Mouse (Mus musculus) liver, postnatal 0 days (tissue): Measurements from ENCODE around the gene Ptpn14. TPM values are rescaled to one million over a fixed set of nuclear protein-coding genes. Genes with fewer than 3 reads are reported as not detected.
"Not testable (repeated sequence)": the region's sequence is repeated elsewhere in the genome, so short reads cannot be mapped to it uniquely, and the experiment has no call there.

Experiments
- ATAC-seq: fragments of 200-750 bp; cut with Nextera tagmentation; 2 replicates; pipeline ENCODE4 v1.8.0; 2017; ENCODE audit warnings: mild to moderate bottlenecking, moderate library complexity
- DNase-seq: peaks from one replicate; pipeline ENCODE4 v3.0.0-alpha.2; 2016
- H3K27ac ChIP-seq: fragments of 300-500 bp; sonication (generic); 2 replicates; pipeline ENCODE4 v1.5.1; 2014; ENCODE audit warnings: antibody characterized with exemption, moderate library complexity, mild to moderate bottlenecking, low read depth
- H3K27me3 ChIP-seq: fragments of 300-500 bp; sonication (generic); 2 replicates; pipeline ENCODE4 v1.6.1; 2014; ENCODE audit warnings: low read length, control low read depth, mixed read lengths; ENCODE audit not compliant: insufficient read depth
- H3K36me3 ChIP-seq: fragments of 300-500 bp; sonication (generic); replicated peaks from 2 replicates; pipeline ENCODE4 v1.6.1; 2014; ENCODE audit warnings: mild to moderate bottlenecking, control low read depth, low read length, moderate library complexity, mixed read lengths; ENCODE audit not compliant: insufficient read depth
- H3K4me1 ChIP-seq: fragments of 300-500 bp; sonication (generic); 2 replicates; pipeline ENCODE4 v1.6.1; 2014; ENCODE audit warnings: antibody characterized with exemption, mild to moderate bottlenecking, control low read depth; ENCODE audit not compliant: insufficient read depth
- H3K4me2 ChIP-seq: fragments of 300-500 bp; sonication (generic); 2 replicates; pipeline ENCODE4 v1.6.1; 2014; ENCODE audit warnings: low read depth, mild to moderate bottlenecking, low read length, moderate library complexity, mixed read lengths
- H3K4me3 ChIP-seq: fragments of 300-500 bp; sonication (generic); 2 replicates; pipeline ENCODE4 v1.5.1; 2014; ENCODE audit warnings: low read depth, low read length
- H3K9ac ChIP-seq: fragments of 300-500 bp; sonication (generic); replicated peaks from 2 replicates; pipeline ENCODE4 v1.6.1; 2014; ENCODE audit warnings: mild to moderate bottlenecking, moderate library complexity
- H3K9me3 ChIP-seq: fragments of 300-500 bp; sonication (generic); 2 replicates; pipeline ENCODE4 v1.6.1; 2016; ENCODE audit warnings: mild to moderate bottlenecking, control low read depth, low read length, mixed read lengths
- CTCF ChIP-seq: sonication (generic); IDR thresholded peaks from 2 replicates; pipeline ENCODE4 v1.5.1; 2016; ENCODE audit warnings: antibody characterized with exemption, low read depth
- EP300 ChIP-seq: IDR thresholded peaks from 2 replicates; pipeline ENCODE4 v1.6.1; 2016; ENCODE audit warnings: antibody characterized with exemption, low read depth, mild to moderate bottlenecking
- WGBS: fragments of 180-500 bp; shearing (Covaris S2); extraction: QIAGEN DNeasy Blood & Tissue Kit; methylation state at CpG from one replicate; pipeline ENCODE4 v1.1.7; 2014; ENCODE audit not compliant: insufficient replicate concordance; 5-methylcytosine and 5-hydroxymethylcytosine counted together
- polyA plus RNA-seq: library from polyadenylated mRNA; unstranded; fragments of >200 nt; fragmentation: Nextera tagmentation; extraction: Ambion mirVana; gene quantifications from 2 replicates; pipeline ENCODE4 v1.2.1, GENCODE M21; 2015

The Ptpn14 gene
- polyA plus RNA-seq, 1 experiment from 2014 or later = 0.33 TPM

DNA sequence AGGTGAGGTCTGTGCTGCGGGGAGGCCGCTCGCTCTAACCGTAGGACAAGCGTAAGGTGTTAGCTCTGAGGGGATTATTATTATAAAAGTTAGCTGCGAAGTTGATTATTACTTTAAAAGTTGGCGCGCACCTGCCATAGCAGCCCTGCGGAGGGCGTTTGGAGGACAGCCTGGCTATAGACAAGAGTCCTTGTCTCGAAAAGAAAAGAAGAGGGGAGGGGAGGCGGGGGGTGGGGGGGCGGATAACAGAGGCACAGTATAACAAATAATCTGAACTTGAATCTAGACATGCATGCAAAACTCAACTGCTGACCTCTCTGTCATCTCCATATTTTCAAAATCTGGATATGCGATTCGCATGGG, 39.7 kb upstream of the Ptpn14 start:
- H3K27me3 ChIP-seq = no peaks in the 10 kb centered on the region
- peaks cover 24% of the 10 kb centered on the region for H3K36me3 ChIP-seq
- peak overlapping the region; percentile 84 for H3K4me3 ChIP-seq
- TF ChIP-seq CTCF = no peak
- no peak for TF ChIP-seq EP300
- peak overlapping the region; percentile 9; the same call in 1 of the 2 replicates for H3K27ac ChIP-seq
- no peaks in the 10 kb centered on the region for H3K9me3 ChIP-seq
- 0 out of 2 replicates have a peak, but pooled peaks cover 2% of the 10 kb centered on the region for H3K4me1 ChIP-seq
- H3K4me2 ChIP-seq = peak overlapping the region; percentile 75
- 1% methylated on average over 15 of the region's 15 CpGs for WGBS
- H3K9ac ChIP-seq = peak overlapping the region; percentile 65
- ATAC-seq (no peak), DNase-seq (no peak)

DNA sequence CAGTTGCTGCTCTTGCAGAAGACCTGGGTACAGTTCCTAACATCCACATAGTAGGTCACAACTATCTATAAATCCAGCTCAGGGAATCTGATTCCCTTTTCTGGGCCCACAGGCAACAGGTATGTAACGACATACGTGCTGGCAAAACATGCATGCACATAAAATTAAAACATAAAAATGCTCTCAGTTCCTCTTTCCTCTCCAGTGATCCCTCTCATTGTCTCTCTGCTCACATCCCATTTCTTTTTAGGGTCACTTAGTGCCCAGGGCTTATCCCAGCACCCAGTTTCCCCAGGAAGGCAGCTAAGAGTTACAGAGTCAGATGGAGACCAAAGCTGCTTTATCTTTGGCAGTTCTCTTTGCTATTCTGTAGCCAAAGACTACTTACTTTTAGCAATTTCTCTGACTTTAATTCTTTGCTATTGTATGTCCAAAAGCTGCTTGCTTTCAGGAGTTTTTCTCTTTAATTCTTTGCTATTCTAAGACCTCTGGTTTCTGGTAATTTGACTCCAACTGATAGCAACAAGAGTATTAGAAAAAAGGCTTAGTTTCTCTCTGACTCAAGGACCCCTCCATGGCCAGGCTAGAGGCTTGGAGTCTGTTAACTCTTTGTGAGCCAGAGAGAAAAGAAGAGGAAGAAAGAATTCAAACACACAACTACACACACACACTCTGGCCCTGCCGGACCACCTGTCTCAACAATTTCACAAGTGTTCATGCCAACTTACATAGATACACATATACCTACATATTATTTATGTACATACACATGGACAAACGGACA, 38.8 kb upstream of the Ptpn14 start:
- no peaks in the 10 kb centered on the region for H3K27me3 ChIP-seq
- peaks cover 16% of the 10 kb centered on the region for H3K36me3 ChIP-seq
- TF ChIP-seq EP300 (no peak), CTCF (no peak)
- H3K4me2 ChIP-seq = peak overlapping the region; percentile 75
- 37% methylated on average over 4 of the region's 4 CpGs for WGBS
- DNase-seq = no peak
- peak overlapping the region; percentile 65; the same call in 1 of the 2 replicates for H3K9ac ChIP-seq
- H3K4me3 ChIP-seq = peak overlapping the region; percentile 84
- H3K4me1 ChIP-seq = 0 out of 2 replicates have a peak, but pooled peaks cover 2% of the 10 kb centered on the region
- ATAC-seq = no peak
- no peaks in the 10 kb centered on the region for H3K9me3 ChIP-seq
- no peak overlapping the region for H3K27ac ChIP-seq

DNA sequence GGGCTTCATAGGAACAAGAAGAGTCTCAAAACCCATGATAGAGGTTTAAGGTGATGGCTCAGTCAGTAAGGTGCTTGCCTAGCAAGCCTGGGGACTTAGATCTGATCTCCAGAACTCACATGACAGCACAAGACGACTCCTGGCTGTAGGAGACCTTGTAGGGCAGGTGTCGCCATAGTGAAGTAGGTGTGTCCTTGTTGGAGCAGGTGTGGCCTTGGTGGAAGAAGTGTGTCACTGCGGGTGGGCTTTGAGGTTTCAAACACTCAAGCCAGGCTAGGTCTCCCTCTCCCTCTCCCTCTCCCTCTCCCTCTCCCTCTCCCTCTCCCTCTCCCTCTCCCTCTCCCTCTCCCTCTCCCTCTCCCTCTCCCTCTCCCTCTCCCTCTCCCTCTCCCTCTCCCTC, 35.6 kb upstream of the Ptpn14 start:
- H3K4me3 ChIP-seq, H3K27me3 ChIP-seq, H3K9me3 ChIP-seq, H3K4me2 ChIP-seq, H3K36me3 ChIP-seq, H3K9ac ChIP-seq, DNase-seq, ATAC-seq, H3K4me1 ChIP-seq, H3K27ac ChIP-seq: not testable (repeated sequence)
- 47% methylated on average over 3 of the region's 3 CpGs for WGBS

DNA sequence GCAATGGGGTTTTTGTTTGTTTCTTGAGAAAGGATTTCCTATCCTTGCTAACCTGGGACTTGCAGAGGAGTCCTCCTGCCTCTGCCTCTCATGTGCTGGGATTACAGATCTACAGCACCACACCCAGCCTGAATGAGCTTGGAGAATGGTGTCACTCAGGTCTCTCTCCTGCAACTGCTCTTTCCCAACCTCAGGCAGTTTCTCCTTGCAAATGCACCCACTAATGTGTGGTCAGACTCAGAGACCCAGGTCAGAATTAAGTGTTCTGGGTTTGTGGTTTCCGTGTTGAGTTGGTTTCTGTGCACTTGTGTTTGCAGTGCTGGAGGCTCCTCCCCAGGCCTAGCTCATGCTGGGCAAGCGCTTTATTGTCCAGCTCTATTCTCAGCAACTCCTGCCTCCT, 33.7 kb upstream of the Ptpn14 start:
- TF ChIP-seq CTCF = no peak
- TF ChIP-seq EP300 = no peak
- Histone ChIP-seq H3K36me3 (no peaks in the 10 kb centered on the region), H3K27me3 (no peaks in the 10 kb centered on the region), H3K4me1 (no peaks in the 10 kb centered on the region), H3K9ac (no peak overlapping the region), H3K27ac (no peak overlapping the region), H3K4me2 (no peak overlapping the region), H3K4me3 (no peak overlapping the region), H3K9me3 (no peaks in the 10 kb centered on the region)
- ATAC-seq (no peak), DNase-seq (no peak)
- WGBS = 59% methylated on average over 2 of the region's 2 CpGs

DNA sequence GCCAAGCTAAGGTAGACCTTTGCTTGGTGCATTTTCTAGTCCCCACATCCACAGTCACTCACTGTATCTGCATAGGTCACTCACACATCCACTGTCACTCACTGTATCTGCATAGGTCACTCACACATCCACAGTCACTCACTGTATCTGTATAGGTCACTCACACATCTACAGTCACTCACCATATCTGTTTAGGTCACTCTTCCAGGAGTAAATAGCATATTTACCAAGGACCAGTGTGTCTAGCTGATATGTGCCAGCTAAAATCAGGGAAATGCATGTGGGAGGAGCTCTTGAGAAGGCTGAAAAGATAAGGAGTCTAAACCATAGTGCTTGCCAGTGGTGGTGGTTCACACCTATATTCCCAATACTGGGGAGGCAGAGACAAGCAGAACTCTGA, 32.7 kb upstream of the Ptpn14 start:
- H3K4me2 ChIP-seq = no peak overlapping the region
- H3K9me3 ChIP-seq = no peaks in the 10 kb centered on the region
- no peak overlapping the region for H3K9ac ChIP-seq
- no peaks in the 10 kb centered on the region for H3K27me3 ChIP-seq
- H3K4me1 ChIP-seq = no peaks in the 10 kb centered on the region
- DNase-seq (no peak), ATAC-seq (peak; percentile 81)
- H3K36me3 ChIP-seq = no peaks in the 10 kb centered on the region
- H3K4me3 ChIP-seq = no peak overlapping the region
- no peak overlapping the region for H3K27ac ChIP-seq
- TF ChIP-seq CTCF = no peak
- TF ChIP-seq EP300 = peak; percentile 74; the same call in 1 of the 2 replicates

DNA sequence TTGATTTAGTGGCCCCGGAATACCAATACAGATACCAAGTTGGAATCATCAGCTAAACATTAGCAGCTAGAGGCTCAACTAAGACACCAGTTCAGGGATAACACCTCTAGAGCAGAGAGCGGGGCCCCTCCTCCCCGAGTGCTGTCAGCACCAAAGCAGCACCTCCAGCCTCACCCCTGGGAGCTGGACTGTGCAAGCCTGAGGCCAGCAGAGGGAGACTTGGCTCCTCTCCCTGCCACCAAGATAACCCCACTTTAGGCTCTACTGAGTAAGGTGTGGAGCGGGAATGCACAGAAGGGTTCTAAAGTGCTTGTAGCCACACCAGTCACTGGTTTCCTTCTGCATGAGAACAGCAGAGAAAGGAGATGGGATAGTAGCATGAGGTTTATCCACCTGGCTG, 29.7 kb upstream of the Ptpn14 start:
- Histone ChIP-seq H3K4me2 (no peak overlapping the region), H3K36me3 (no peaks in the 10 kb centered on the region), H3K4me1 (no peaks in the 10 kb centered on the region), H3K4me3 (no peak overlapping the region), H3K9me3 (no peaks in the 10 kb centered on the region), H3K27me3 (no peaks in the 10 kb centered on the region), H3K9ac (no peak overlapping the region), H3K27ac (no peak overlapping the region)
- TF ChIP-seq CTCF = peak; percentile 43
- TF ChIP-seq EP300 = no peak
- DNase-seq (no peak), ATAC-seq (no peak)
- 69% methylated on average over 4 of the region's 4 CpGs for WGBS

DNA sequence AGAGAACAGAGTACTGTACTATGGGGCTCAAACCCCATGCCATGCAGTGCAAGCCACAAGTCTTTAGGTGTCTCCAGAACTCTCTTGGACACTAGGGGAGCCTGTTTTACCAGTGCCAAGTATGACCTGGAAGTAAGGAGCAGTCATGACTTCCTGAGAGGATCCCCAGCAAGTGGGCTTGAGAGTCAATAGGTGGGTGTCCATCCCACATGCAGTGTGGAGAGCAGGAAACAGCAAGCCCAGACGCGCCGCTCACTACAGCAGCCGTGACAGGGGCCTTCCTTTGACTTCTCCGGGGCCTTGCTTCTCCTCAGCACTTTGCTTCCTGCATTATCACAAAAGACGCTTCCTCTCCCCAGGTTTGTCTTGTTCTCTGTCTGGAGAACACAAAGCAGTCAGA, 27.9 kb upstream of the Ptpn14 start:
- TF ChIP-seq CTCF (no peak), EP300 (no peak)
- Histone ChIP-seq H3K9me3 (no peaks in the 10 kb centered on the region), H3K4me1 (no peaks in the 10 kb centered on the region), H3K36me3 (no peaks in the 10 kb centered on the region), H3K4me3 (no peak overlapping the region), H3K4me2 (no peak overlapping the region), H3K27ac (no peak overlapping the region), H3K9ac (no peak overlapping the region), H3K27me3 (no peaks in the 10 kb centered on the region)
- DNase-seq = no peak
- WGBS = 64% methylated on average over 6 of the region's 6 CpGs
- ATAC-seq = no peak
